Mouse (Mus musculus): ENCODE data around the gene Abcc8.

DNA sequence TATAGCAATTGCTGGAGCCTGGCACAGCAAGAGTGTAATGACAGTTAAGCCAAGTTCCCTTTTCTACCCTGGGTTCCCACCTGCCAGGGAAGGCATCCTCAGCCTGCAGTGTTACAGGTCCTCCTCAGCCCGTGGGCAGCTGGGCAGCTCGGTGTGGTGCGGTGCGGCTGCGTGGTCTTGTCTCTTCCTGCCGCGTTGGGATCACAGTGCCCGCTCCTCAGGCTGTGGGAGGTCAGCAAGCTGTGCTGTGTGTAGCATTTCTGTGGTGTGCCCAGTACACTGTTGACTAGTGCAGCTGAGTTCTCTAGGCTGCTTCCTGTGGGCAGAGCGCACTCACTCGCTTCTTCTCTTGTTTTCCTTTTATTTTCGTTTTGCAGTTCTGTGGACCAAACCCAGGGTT lies 121.0 kb downstream of the Abcc8 start:
- TF ChIP-seq POLR2A (IDR thresholded peaks at IDR 0.05; ENCODE audit: borderline replicate concordance, control insufficient read depth, low read depth, low read length) (peak; percentile 62; the same call in 1 of the 2 replicates), CTCF (IDR thresholded peaks at IDR 0.05; ENCODE audit: control insufficient read depth, insufficient read depth, low read length) (no peak)

Data from bone marrow, adult 2 months (tissue).